Mouse (Mus musculus) cerebellum, adult 2 months (tissue): ENCODE measurements around the gene Sbk3.

ENCODE experiments used
- CTCF ChIP-seq: fragments of 200-500 bp; IDR thresholded peaks from 2 replicates; pipeline ENCODE4 v1.5.1; 2011; ENCODE audit warnings: low read depth, mild to moderate bottlenecking, control low read depth, low read length, moderate library complexity, borderline replicate concordance; ENCODE audit not compliant: insufficient read depth
- POLR2A ChIP-seq: fragments of 200-500 bp; IDR thresholded peaks from 2 replicates; pipeline ENCODE4 v1.6.1; 2011; ENCODE audit warnings: low read length, control low read depth, borderline replicate concordance; ENCODE audit not compliant: insufficient read depth

- TF ChIP-seq POLR2A, result no peak
- TF ChIP-seq CTCF, result no peak
These were observed 24.5 kb upstream of the Sbk3 start for GRCm38 (mm10) chr7:4995268-4996002.
